Mouse (Mus musculus): ENCODE data around the gene Doc2b. TPM values are rescaled to one million over a fixed set of nuclear protein-coding genes. Genes with fewer than 3 reads are reported as not detected.

Gene Doc2b
- polyA plus RNA-seq (2014; fragmentation: Illumina TruSeq; extraction: RNeasy Lipid Tissue Mini Kit (QIAGEN cat#74804); ENCODE audit: low read depth, low replicate concordance), result not detected

GRCm38 (mm10) chr11:75796029-75796445 is at the start of gene Doc2b:
Doc2b (minus strand) TSS chr11:75796049.

GRCm38 (mm10) chr11:75732434-75733226 is 63.2 kb downstream of the Doc2b start, which contains the start of gene Ywhae:
Ywhae (plus strand) TSS chr11:75732869.

Other genes with a start within 250 kb of the Doc2b start
- gene Pitpna, start 208.0 kb downstream of the Doc2b start, polyA plus RNA-seq (2014; fragmentation: Illumina TruSeq; extraction: RNeasy Lipid Tissue Mini Kit (QIAGEN cat#74804); ENCODE audit: low read depth, low replicate concordance), result 56.5 TPM
- gene Inpp5k, start 165.1 kb downstream of the Doc2b start, polyA plus RNA-seq (2014; fragmentation: Illumina TruSeq; extraction: RNeasy Lipid Tissue Mini Kit (QIAGEN cat#74804); ENCODE audit: low read depth, low replicate concordance), result 12.9 TPM
- gene Myo1c, start 145.5 kb downstream of the Doc2b start, polyA plus RNA-seq (2014; fragmentation: Illumina TruSeq; extraction: RNeasy Lipid Tissue Mini Kit (QIAGEN cat#74804); ENCODE audit: low read depth, low replicate concordance), result 2.9 TPM
- 101 TPM for gene Crk, start 116.8 kb downstream of the Doc2b start, polyA plus RNA-seq (2014; fragmentation: Illumina TruSeq; extraction: RNeasy Lipid Tissue Mini Kit (QIAGEN cat#74804); ENCODE audit: low read depth, low replicate concordance)
- gene Ywhae, start 63.2 kb downstream of the Doc2b start, polyA plus RNA-seq (2014; fragmentation: Illumina TruSeq; extraction: RNeasy Lipid Tissue Mini Kit (QIAGEN cat#74804); ENCODE audit: low read depth, low replicate concordance), result 577 TPM
- 0.24 TPM for gene Rph3al, start 142.4 kb upstream of the Doc2b start, polyA plus RNA-seq (2014; fragmentation: Illumina TruSeq; extraction: RNeasy Lipid Tissue Mini Kit (QIAGEN cat#74804); ENCODE audit: low read depth, low replicate concordance)
- not detected for gene 1700016K19Rik, start 203.9 kb upstream of the Doc2b start, polyA plus RNA-seq (2014; fragmentation: Illumina TruSeq; extraction: RNeasy Lipid Tissue Mini Kit (QIAGEN cat#74804); ENCODE audit: low read depth, low replicate concordance)
- gene Rflnb, start 231.7 kb upstream of the Doc2b start, polyA plus RNA-seq (2014; fragmentation: Illumina TruSeq; extraction: RNeasy Lipid Tissue Mini Kit (QIAGEN cat#74804); ENCODE audit: low read depth, low replicate concordance), result 0.48 TPM